Mouse (Mus musculus): Measurements from ENCODE around the gene Fgf14.
"Not testable (repeated sequence)": the region's sequence is repeated elsewhere in the genome, so short reads cannot be mapped to it uniquely, and the experiment has no call there.

Fgf14 gene

DNA sequence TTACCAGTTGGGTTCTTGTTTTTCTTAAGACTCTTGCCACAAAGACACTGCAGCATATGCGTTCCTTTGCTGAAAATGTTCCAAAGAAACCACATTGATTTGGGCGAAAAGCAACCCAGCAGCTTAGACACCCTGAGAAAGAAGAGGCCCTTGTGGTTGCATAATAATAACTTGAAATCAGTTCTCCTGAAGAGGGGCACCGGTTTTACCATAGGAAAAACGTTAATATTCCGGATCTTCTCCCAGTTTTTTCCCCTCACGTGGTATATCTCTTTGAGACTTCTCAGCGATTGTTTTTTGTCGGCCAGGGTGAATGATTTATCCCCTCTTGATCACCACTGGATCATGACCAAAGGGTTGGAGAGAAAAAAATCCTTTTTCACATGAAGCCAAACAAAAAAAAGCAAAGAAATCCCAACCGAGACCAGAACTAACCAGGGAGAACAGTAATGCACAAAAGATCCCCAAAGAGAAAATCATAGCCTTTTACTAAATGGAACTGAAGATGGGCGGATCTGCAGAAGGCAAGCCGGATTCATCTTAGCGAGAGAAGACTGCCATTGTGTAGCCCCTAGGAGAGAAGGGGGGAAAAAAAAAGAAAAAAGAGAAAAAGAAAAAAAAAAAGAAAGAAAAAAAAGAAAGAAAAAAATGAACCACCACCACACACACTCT lies at the start of gene Fgf14:
TSS of gene Fgf14 (minus strand) at position 622 of the 672 bp plus-strand sequence.
- DNase-seq (ENCODE audit: low spot score in 2 of 2), result no peak

DNA sequence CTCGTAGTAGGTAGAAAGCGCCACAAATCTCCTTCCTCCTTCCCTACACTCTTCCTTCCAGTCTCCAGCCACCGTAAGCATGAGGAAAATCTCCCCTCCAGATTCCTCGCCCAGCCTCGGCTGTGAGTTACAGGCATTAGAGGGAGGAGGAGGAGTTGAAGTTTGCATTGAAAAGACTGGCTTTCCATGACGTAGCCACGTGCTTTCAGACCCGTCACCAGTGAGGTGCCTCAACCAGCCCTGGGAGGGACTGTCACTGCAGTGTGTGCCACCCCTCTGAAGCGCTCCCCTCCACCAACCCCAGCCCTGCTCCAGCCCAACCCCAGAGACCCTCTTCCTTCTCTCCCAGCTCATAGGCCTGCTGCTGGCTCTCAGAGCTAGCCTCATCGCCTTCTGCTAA lies 452 bp upstream of the Fgf14 start:
- DNase-seq (ENCODE audit: low spot score in 2 of 2), result no peak

DNA sequence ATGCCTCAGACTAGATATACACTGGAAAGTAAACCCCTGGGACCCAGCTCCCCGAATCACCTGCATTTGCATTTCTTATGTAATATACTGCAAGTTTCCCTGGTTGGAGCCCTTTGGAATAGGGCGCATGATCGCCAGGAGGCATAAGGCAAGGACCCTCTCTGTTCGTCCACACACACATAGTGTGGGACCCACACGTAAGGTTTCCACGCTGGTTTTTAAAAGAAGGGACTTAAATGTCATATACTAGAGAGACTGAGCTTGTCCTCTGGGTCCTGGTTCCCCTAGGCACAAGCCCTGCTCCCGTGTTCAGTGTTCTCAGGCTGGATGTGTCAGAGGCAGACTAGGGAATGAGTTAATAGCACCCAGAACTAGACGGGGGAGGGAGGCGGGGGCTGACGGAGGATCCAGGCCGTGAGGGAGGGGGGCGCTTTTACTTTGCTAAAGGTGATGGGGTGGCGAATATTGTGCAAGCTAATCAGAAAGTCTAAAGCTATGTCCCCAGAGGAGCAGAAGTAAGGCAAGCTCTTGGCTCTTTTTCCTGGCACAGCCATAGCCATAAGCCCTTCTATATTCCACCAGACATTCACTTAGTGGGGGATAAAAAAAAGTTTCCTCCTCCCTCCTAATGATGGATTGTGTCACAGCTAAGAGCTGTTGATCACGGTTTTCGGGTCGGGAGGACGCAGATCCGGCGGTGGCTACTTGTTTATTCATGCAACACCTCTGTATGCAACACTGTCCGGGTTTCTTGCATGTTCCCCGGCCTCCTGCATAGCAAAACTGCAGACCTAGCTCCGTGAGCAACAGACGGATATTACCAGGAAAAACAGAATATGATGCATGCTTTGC lies 1.0 kb downstream of the Fgf14 start:
- DNase-seq (ENCODE audit: low spot score in 2 of 2), result no peak

DNA sequence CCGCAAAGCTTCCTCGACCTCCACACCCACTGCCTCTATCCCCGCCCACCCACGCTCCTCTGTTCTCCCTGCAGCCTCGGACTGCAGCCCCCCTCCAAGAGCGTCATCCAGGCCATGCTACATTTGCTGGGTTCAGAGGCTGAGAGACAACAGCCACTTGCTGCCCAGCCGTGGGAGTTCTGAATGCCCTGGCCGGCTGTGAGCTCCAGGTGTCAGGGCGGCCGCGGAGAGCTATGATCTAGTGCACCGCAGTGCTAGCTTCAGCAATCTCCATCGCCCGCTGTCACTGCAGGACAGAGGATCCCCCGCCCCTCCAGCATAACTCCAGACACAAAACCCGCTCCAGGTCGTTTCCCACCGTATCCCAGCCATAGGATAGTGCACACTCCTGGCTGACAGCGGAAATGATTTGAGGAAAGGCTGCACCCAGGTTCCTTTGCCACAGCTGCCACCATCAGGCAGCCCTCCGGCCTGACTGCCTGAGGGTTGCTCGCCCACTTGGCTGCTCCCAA lies 1.7 kb downstream of the Fgf14 start:
- DNase-seq (ENCODE audit: low spot score in 2 of 2), result no peak

DNA sequence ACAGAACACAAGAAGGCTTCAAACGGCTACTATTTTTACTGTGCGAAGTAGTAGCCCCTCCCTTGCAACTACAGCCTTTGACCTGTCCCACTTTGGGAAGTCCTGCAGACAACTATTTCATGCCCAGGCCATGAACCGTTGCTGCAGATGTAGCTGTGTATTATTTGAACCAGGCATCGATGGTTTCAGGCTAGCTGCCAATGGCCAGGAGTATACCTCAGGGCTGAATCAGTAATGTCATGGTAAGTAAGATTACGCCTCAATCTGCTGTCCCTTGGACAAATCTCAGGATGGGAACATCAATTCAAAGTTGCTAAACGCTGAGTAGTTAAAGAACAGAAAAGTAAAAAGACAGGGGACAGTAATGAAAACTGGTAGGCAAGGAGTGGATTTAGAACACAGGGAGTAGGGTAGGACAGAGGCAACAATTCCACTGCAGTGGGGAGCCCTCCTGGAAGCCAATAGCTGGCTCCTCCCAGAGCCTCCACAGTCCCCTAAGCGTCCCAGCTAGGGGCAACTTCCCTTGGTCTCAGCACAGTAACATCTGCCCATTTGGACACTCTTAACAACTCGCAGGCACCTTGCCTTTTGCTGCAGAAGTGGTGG lies 2.3 kb downstream of the Fgf14 start:
- no peak for DNase-seq (ENCODE audit: low spot score in 2 of 2)

DNA sequence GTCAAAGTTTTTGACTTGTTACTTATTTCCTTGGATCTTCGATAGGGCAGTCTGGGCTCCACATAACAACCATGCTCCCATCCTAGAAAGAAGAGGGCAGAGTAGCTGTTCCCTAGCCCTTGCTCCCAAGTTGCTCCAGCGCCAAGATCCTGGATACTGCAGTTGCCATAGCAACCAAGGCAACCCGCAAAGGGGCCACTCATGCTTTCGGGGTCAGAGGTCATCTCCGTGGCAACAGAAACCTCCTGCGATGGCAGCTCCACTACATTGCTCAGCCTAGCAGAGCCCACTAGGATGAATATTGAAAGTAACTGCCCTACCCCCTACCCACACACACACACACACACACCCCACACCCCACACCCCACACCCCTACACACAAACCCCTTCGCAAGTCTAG lies 7.2 kb downstream of the Fgf14 start:
- no peak for DNase-seq (ENCODE audit: low spot score in 2 of 2)

DNA sequence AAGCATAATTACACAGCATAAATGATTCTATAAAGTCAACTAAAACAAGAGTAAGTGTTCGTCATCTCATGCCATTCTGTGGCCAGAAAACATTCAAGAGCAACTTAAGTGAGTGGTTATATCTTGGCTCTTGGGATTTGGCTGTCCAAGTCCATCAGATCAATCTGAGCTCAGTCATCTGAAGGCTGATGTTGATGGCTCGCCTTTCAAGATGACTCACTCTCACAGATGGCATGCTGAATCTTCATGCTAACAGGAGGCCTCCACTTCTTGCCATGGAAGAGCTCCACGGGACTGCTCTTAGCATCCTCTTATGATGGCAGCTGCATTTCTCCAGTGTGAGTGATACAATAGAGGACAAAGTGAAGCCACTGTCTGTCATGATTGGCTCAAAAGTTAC lies 34.1 kb downstream of the Fgf14 start:
- no peak for DNase-seq (ENCODE audit: low spot score in 2 of 2)

DNA sequence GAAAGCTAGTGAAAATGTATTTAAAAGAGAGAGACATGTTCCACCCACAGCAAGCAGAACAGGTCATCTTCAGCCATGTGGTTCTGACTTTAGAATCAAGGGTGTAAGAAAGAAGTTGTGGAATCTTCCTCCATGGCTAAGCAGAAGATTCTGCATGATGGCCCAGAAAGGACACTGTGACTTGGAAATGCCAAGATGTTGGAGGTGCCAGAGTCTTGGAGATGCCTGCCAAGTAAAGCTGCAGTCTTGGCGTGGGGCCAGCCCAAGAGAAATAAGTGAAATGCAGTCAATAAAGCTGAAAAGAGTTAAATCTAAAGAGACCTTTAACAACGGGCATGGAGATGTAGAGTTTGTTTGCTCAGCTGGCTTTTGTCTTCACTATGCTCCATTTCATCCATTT lies 42.0 kb downstream of the Fgf14 start:
- DNase-seq (ENCODE audit: low spot score in 2 of 2), result no peak

DNA sequence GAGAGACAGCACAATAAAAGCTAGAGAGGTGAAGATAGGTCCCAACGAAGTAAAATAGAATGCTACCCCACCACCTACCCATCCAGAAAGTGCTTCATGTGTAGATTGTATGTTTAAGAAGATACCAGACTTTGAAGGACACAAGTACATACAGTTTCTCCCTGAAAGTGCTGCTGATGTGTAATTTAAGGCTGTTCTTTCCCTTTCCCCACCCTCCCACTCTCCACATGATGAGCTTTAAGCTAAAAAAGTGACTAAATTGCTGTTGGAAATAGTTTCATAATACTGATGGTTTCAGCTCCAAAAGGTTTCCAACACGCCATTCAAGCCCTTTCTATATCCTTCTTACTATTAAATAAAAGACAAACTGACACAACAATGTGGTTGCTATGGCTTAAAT lies 63.5 kb downstream of the Fgf14 start:
- no peak for DNase-seq (ENCODE audit: low spot score in 2 of 2)

DNA sequence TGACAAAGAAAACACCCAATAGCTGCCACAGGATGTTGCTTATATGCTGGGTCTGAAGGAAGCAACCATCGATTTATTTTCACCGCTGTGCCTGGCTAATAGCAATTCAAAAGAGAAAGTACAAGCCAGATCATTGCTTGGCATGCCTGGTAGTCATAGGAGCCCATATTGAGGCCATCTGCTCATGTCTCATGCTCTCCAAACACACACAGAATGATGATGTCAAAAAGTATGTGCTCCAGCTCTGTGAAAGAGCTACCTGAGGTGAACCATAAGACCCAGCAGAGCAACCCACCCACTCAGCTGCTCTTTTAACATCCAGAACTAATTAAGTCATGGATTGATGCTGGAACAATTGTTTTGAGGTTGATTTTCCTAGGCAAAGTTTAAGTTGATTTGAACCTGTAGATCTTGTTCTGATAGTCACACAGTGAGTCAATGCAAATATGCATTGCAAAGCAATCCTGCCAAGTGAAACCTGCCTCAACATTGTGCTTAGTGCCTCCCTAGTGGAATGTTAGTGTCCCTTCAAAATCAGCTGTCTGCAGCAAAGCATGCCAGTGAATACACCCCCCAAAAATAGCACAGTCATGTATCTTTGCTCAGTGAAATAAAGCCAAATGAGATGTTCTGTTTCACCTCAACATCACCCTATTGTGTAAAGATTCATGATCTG lies 70.8 kb downstream of the Fgf14 start:
- DNase-seq (ENCODE audit: low spot score in 2 of 2), result no peak

DNA sequence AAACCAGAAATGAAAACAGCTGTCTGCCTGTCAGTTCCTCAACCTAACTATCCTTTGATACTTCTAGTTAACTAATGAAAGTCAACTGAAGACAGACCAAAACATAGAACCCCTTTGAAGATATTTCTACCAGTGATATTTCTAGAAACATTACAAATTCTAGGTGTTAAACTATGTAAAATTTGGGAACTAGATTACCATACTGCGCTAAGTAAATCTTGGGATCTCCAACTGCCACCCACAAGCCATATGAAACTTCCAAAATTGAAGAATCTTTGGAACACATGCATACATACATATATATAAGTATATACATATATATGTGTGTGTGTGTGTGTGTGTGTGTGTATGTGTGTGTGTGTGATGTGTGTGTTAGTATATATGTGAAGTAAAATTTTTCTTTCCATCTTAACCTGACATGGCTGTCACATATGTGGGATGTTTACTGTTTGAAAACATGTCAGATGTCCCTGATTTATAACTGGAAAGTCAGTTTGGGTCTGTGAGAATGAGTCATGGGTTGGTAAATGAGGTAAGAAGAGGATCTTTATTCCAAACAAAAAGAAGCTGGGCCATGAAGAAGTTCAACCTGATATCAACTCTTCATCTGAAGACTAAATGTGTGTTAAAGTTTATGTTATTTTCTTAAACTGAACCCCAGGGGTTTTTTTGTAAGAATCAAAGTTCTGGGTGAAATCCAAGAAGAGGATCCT lies 71.7 kb downstream of the Fgf14 start:
- no peak for DNase-seq (ENCODE audit: low spot score in 2 of 2)

DNA sequence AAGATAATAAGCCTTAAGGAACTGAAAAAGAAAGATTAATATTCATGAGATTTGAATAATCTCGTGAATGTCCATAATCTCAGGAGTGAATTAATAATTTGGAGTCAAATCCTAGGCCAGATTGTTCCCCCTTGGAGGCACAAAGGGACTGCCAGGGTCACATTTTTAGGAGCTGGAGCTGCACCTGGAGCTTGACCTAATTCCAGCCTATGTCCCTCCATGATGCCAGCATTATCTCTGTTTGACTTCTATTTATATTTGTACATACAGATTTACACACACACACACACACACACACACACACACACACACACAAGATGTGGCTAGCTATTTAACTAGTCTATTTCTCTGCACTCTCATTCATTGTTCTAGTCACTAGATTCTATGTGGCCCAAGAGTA lies 100.4 kb downstream of the Fgf14 start:
- no peak for DNase-seq (ENCODE audit: low spot score in 2 of 2)

DNA sequence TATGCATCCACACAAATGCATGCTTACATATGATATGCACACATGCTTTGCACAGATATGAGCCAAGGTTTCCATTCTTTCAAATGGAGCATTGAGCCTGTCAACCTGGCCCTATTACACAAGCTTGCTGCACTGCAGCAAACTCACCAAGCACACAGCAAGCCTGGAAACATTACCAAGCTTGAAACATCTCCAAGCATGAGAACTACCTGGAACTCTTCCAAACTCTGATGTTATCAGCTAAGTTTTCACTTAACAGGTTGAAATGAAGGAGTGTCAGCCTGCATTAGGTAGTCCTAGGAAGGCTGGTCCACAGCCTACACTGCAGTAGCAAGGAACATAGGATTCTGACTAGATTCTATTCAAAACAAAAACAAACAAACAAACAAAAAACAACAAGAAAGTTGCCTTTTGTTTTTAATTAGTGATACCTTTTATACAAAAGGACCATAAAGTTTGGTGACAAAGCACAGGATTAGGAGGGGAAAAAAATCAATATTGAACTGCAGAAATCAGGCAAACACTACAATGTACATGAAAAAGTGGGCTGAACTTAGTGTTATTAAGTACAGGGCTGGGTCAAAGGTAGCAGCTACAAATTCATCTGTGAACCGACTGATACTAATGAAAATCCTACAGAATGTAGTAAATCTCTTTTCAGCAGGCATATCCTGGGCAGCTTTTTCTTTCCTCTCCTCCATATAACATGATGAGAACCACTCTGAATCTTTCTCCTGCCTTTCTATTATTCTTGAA lies 101.6 kb downstream of the Fgf14 start:
- no peak for DNase-seq (ENCODE audit: low spot score in 2 of 2)

DNA sequence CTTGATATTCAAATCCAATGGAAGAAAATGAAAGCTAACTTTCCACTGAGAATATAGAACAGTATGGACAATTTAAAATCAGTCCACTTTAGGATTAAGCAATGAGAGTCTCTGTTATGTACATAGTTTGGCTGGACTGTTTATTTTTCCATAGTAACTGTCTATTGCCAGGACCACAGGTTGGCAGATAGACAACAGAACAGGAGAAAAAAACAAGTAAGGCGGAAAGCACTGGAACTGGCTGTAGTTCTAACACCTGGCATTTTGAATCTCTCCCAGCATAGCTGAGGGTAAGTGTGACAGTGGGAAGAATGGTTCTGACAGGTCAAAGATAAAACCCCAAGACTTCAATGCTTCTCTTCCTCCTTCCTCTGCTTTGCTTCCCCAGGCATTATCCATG lies 110.5 kb downstream of the Fgf14 start:
- DNase-seq (ENCODE audit: low spot score in 2 of 2), result no peak

DNA sequence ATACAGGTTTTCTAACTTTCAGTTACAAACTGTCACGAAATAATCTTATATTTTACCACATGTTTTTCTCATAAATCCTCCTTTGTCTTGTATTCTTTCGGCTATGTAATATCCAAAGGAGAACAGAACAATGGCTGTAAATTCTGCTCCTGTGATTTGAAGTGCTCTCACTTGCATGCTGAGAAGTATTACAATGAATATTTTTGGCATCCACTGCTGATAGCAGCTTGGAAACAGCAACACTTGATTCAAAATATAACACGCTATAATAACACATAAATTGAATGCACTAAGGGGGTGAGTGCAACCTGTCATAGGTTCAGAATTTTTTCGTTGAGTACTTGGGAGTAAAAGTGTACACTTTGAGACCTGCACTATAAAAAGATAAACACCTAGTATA lies 115.4 kb downstream of the Fgf14 start:
- DNase-seq (ENCODE audit: low spot score in 2 of 2), result no peak

DNA sequence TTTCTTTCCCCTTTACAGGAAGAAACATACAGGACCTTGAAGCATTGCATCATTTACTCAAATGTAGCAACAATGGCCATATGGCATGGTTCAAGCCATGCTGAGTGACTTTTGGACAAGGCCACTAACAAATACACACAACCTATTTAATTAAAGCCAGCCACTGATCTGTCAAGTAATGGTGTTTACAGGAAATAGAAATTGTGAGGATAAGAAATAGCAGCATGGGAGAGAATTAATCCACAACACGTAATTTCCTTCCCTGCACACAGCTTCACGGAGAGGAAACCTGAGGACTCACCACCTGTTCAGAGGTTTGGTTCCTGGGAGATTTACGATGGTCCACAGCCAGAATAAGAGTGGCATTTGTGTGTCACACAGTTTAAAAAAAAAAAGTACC lies 140.8 kb downstream of the Fgf14 start:
- DNase-seq (ENCODE audit: low spot score in 2 of 2), result no peak

DNA sequence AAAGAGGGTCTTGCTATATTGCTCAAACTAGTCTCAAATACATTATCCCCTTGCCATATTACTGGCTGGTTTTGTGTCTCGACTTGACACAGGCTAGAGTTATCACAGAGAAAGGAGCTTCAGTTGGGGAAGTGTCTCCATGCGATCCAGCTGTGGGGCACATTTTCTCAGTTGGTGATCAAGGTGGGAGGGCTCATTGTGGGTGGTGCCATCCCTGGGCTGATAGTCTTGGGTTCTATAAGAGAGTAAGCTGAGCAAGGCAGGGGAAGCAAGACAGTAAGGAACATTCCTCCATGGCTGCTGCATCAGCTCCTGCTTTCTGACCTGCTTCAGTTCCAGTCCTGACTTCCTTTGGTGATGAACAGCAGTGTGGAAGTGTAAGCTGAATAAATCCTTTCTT lies 141.6 kb downstream of the Fgf14 start:
- DNase-seq (ENCODE audit: low spot score in 2 of 2), result not testable (repeated sequence)

DNA sequence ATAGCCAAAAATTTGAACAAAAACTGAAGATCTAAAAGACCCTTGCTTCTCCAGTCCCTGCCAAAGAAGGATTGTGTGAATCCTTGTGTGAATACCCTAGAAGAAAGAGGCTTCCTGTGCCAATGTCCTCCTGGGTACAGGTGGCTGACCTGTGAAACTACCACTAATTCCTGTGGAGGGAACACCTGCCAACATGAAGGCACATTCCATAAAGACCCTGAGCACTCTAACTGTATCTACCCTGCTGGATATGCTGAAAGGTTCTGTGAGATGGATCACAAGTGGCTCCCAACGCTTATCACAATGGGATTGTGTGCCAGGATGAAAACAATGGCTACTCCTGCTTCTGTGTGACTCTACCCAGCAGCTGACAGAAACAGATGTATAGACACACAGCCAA lies 144.9 kb downstream of the Fgf14 start:
- no peak for DNase-seq (ENCODE audit: low spot score in 2 of 2)

DNA sequence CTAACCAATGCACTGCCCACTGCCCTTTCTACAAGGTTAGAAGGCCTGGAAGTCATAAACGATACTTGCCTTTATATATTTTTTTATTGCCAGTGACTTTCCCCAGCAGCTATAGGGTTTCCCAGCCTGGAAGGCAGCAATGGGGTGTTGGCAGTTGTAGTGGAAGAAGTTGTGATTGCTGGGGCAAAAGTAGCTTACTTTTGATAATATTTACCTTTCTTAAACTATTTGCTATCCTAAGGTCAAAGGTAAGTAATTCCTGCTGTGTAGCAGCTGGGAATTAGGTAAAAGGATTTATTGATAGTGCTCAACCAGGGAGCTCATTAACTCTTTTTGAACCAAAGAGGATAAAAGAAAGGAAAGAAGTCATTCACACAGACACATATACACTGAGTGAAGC lies 164.9 kb downstream of the Fgf14 start:
- no peak for DNase-seq (ENCODE audit: low spot score in 2 of 2)

DNA sequence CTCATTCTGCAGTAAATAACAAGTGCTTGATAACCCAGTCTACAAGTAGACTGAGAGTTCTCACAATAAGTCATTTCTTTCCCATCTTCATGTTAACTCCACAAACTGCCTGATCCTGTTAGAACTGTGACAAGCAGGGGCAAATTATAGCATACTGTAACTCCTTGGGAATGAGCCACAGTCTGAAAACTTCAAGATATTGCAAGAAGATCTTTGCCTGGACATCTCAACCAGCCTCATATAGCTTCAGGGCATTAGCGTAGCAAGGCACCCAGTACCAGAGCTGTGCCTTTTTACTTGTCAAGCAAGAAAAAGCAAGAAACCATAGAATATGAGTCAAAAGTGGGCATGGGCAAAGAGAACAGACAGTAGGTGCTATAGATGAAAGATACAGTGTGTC lies 188.0 kb downstream of the Fgf14 start:
- DNase-seq (ENCODE audit: low spot score in 2 of 2), result no peak

DNA sequence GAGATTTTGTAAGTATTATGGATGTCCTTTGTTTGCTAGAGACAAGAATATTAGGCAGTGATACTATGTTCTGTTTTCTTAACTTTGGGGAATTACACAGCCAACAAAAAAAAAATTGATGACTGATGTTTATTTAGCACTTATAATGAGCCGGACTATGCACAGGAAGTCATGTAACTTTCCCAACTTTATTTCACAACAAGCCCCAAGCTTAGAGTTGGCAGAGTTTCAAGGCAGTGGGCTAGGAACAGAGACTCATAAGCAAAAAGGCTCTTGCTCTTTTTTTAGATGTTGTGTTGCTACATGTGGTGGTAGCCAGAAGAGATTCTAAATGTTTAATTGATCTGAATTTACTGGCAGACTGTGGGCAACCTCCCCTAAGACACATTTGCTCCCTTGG lies 191.7 kb downstream of the Fgf14 start:
- no peak for DNase-seq (ENCODE audit: low spot score in 2 of 2)

Data from spleen, postnatal 14 days (tissue).